Mouse (Mus musculus): ENCODE data around the gene Itgb1bp1.

Gene Itgb1bp1

DNA sequence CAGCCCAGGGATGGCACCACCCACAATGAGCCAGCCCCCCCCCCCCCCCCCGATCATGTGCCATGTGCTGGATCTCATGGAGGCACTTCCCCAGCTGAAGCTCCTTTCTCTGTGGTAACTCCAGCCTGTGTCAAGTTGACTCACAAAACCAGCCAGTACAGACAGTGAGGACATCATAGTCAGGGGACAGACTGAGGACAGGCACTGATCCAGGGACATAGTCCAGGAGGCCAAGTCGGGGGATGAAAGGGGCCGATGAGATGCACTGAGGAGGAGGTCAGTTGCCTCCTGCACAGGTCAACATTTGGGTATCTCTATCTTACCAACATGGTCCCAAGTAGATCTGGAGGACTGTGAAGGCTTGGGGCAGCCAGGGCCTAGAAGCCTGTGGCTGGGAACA, 90.6 kb downstream of the Itgb1bp1 start:
- no peak for DNase-seq

DNA sequence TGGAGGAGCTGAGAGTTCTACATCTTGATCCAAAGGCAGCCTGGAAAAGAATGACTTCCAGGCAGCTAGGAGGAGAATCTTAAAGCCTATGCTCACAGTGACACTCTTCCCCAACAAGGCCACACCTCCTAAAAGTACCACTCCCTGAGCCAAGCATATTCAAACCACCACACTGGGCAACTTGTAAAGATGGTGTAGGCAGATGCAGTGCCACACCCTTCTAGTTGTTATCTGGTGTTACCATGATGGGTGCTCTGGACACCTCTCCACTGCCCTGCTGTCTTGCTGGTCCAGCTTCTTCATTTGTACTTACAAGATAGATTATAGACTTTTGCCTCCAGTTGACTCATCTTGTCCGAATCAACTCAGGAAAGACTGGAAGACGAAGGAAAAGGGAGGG, 94.5 kb downstream of the Itgb1bp1 start:
- DNase-seq: no peak

Measured in lung, postnatal 4 days (tissue).